Mouse (Mus musculus): ENCODE results near the gene St7.
A peak's percentile ranks its signal among the peaks of the same experiment; 100 is the strongest.

The St7 gene

DNA sequence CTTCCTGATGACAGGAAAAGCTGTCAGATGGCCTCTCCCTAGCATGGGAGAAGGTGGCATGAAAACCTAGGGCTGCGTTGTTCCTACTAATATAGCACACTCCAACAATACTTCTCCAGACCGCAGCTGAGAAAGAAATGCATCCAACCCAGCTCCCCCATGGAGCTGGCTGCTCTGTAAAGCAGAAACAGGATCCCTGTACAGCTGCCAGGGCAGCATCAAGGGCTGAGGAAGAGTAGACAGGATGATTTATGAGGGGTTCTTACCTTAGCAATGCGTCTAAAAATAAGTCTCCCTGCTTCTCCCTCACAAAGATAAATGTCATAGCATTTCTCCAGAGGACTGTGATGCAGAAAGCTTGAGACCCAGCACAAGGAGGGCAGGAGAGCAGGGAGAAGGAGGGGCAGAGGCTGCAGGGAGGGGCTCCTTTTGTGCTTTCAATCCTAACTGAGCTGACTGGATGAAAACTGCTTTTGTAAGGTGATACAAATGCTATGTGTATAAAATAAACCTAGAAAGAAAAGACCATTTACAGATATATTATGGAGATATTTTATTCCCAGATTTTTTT is 124.2 kb downstream of the St7 start:
- peak in 1 of 2 experiments; percentile 32 for DNase-seq (ENCODE audit: low spot score in 2 of 2)

GRCm38 (mm10) chr6:17823614-17824013 is 130.9 kb downstream of the St7 start:
- no peak for DNase-seq (ENCODE audit: low spot score in 2 of 2)

DNA sequence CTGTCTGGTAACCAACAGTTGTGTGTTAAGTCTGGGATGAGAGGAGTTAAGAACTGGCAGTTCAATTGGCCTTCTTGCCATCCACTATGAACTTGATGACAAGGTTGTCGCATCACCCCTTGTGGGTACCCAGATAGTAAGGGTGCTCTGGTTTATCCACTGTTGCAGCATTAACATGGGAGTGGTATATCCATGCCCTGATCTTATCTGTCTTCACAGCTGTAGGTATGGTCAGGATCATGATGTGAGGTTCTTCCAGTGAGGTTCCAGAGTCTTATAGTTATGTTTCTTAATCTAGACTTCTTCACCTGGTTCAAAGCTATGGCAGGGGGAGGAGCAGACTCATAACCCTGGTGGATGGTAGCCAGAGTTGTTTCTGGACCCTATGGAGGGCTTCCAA is 132.0 kb downstream of the St7 start:
- DNase-seq (ENCODE audit: low spot score in 2 of 2), result no peak

- DNase-seq (ENCODE audit: low spot score in 2 of 2), result no peak
Measured at GRCm38 (mm10) chr6:17828382-17828781, 135.6 kb downstream of the St7 start.

GRCm38 (mm10) chr6:17829981-17830380 is 137.2 kb downstream of the St7 start:
- DNase-seq (ENCODE audit: low spot score in 2 of 2), result no peak

GRCm38 (mm10) chr6:17834493-17834892 is 141.8 kb downstream of the St7 start:
- peak; percentile 76 to 88 for DNase-seq (ENCODE audit: low spot score in 2 of 2)

DNA sequence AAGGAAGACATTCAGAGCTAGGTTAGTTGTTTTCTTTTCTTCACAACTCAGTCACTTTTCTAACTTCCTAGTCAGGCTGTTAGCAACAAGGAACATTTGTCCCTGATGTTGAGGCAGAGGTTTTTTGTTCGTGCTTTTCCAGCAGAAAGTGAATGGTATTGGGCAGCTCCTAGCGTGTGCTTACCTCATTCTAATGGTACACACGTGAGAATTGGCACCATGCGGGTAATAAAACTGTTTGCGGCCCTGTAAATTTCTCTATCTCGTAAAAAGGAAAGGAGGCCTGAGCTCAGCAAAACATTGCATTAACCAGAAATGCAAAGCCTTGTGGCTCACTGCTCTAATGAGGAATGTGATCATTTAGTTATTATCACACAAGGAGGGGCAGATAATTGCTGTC is 143.0 kb downstream of the St7 start:
- DNase-seq (ENCODE audit: low spot score in 2 of 2), result no peak

DNA sequence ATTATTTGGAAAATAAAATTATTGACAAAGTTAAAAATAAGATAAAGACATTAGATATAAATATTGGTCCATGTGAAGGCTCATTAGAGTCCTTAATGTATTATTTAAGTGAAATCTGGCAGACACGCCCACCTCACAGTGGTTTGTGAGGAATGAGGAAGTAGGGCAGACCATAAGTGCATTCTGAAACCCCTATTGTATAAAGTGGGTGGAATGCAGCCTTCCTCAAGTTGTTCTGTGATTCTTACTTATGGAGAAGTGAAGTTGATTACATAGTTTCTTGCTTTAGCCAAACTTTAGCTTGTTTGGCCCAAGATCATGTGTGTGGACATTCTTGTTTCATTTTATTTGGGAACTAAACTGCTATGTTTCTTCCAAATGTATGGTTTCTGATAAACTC is 144.9 kb downstream of the St7 start:
- DNase-seq (ENCODE audit: low spot score in 2 of 2), result no peak

- no peak for DNase-seq (ENCODE audit: low spot score in 2 of 2)
Measured at GRCm38 (mm10) chr6:17840431-17840830, 147.7 kb downstream of the St7 start.

DNA sequence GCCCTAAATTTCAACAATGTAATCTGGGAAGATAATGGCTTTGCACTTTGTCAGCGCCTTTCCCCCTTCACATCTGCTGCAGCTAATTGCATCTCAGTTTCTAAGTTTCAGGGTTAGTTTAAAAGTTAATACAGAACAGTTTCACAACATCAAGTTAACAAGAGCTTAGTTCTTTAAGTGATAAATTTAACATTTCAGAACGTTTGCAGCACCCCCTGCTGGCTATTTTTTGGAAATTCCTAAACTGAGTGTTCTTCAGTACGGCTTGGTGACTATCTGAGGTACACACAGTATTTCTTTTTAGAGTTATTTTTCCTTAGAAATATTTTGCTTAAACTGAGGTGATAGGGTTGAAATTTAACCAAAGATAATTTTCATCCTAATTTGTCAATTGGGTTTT is 150.0 kb downstream of the St7 start:
- DNase-seq (ENCODE audit: low spot score in 2 of 2), result peak; percentile 40 to 73

GRCm38 (mm10) chr6:17851316-17851715 is 158.6 kb downstream of the St7 start:
- DNase-seq (ENCODE audit: low spot score in 2 of 2), result no peak

DNA sequence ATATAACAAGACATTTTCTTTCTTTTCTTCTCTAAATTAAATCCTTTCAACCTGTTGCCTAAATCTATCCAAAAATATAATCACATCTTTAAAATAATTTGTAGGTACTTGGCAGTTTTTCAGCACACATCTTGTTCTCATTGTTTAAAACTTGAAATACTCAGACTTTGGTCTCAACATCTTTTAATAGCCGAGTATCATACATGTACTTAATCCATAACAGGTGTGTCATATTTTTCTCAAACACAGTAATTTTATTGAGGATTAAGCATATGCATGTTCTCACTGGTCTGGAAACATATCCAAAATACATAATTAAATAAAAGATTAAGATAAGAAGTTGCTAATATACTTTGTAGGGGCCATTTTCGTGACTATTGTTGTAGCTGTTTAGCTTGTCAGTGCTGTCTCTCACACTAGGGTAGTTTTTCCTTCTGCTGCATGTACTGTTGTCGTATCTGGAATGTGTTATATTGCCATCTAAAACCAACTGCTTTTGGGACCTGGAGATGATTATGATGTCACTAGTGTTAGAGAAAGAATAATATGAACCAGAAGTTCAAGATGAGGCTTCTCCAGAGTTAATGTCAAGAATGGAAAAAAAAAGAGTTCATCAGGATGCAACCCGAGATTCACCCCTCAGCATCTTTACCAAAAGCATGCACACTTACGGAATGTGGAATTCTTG is 161.0 kb downstream of the St7 start:
- DNase-seq (ENCODE audit: low spot score in 2 of 2), result no peak

- no peak for DNase-seq (ENCODE audit: low spot score in 2 of 2)
Measured at GRCm38 (mm10) chr6:17855616-17856015, 162.9 kb downstream of the St7 start.

GRCm38 (mm10) chr6:17859564-17859963 is 166.8 kb downstream of the St7 start:
- no peak for DNase-seq (ENCODE audit: low spot score in 2 of 2)

GRCm38 (mm10) chr6:17860463-17860862 is 167.7 kb downstream of the St7 start:
- no peak for DNase-seq (ENCODE audit: low spot score in 2 of 2)

- no peak for DNase-seq (ENCODE audit: low spot score in 2 of 2)
Measured at GRCm38 (mm10) chr6:17867796-17868195, 175.1 kb downstream of the St7 start.

DNA sequence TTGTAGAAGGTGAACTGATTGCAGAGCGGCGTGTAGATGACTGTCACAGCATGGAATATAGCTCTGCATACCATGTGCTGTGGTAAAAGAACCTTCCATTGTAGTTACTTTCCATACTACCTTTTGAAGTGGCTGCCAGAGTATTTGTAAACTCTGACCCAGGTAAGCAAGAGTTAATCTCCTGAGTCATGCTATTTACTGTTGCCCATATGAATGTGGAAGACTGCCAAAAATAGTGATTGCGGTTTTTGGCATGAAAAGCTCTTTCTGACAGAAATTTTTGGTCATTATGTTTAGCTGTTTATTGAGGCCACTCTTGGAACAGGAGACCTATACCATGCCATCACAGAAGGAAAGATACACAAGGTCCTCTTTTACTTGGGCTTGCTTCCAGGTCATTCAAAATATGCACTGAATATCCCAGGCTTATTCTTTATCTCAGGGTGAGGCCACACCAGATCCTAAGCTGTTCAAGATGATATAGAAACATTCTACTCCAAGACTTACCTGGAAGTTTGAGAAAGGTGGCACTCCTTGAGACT is 179.2 kb downstream of the St7 start:
- no peak for DNase-seq (ENCODE audit: low spot score in 2 of 2)

- no peak for DNase-seq (ENCODE audit: low spot score in 2 of 2)
Measured at GRCm38 (mm10) chr6:17875606-17876005, 182.9 kb downstream of the St7 start.

GRCm38 (mm10) chr6:17876023-17876613 is 183.4 kb downstream of the St7 start:
- no peak for DNase-seq (ENCODE audit: low spot score in 2 of 2)

GRCm38 (mm10) chr6:17876670-17877179 is 184.0 kb downstream of the St7 start:
- DNase-seq (ENCODE audit: low spot score in 2 of 2), result no peak

DNA sequence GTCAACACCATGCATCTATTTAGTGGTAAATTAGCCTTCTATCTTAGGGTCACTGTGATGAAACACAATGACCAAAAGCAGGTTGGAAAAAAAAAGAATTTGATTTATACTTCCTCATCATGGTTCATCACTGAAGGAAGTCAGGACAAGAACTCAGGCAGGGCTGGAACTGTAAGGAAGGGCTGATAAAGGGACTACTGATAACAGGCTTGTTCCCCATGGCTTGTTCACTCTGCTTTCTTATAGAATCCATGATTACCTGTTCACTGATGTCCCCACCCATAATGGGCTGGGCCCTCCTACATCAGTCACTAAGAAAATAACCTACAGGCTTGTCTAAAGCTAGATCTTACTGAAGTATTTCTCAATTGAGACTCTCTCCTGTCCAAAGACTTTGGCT is 190.2 kb downstream of the St7 start:
- no peak for DNase-seq (ENCODE audit: low spot score in 2 of 2)

- no peak for DNase-seq (ENCODE audit: low spot score in 2 of 2)
Measured at GRCm38 (mm10) chr6:17887765-17888164, 195.0 kb downstream of the St7 start.

GRCm38 (mm10) chr6:17895562-17895961 is 202.8 kb downstream of the St7 start:
- no peak for DNase-seq (ENCODE audit: low spot score in 2 of 2)

Measured in spleen, postnatal 4 days (tissue).